22 mouse cellular contexts compared by ENCODE assay signal in genomic region chr19:11974223-11974540, GRCm38 (mm10). TPM values are rescaled to one million over a fixed set of nuclear protein-coding genes. Genes with fewer than 3 reads are reported as not detected.
DNase-seq lines count a peak whose midpoint lies in the region; ATAC-seq and TF ChIP-seq lines count a peak whose summit lies in the region.
"Had no signal": no experiment of that assay in that cellular context is flagged by ENCODE, and none has a peak within 500 bp of the region (broad histone marks: within the 10 kb centered on the region; RNA-seq: fewer than 3 reads in every experiment).

No protein-coding gene starts in this region.

- H3K9ac ChIP-seq in embryonic facial prominence, embryonic 15.5 days = no peak overlapping the region
- no peak overlapping the region for H3K9ac ChIP-seq in lung, postnatal 0 days (replicated peaks; ENCODE audit: low read depth)
- no peak overlapping the region for H3K9ac ChIP-seq in stomach, embryonic 15.5 days
- no peak overlapping the region for H3K9ac ChIP-seq in forebrain, postnatal 0 days
- H3K9ac ChIP-seq: forebrain, embryonic 12.5 days; heart, embryonic 13.5 days; hindbrain, embryonic 13.5 days; liver, embryonic 12.5 days had no signal

- TF ChIP-seq EP300 in lung, postnatal 0 days (IDR thresholded peaks at IDR 0.05) = peak; percentile 78

- H3K27ac ChIP-seq in kidney, adult 2 months (ENCODE audit: insufficient read depth, low read depth, low read length) = peak overlapping the region; percentile 42; the same call in 1 of the 2 replicates
- no peak overlapping the region for H3K27ac ChIP-seq in embryonic facial prominence, embryonic 15.5 days (replicated peaks)
- H3K27ac ChIP-seq in lung, postnatal 0 days (ENCODE audit: low read length) = peak overlapping the region; percentile 59; the same call in 1 of the 2 replicates
- peak overlapping the region; percentile 40; the same call in 1 of the 2 replicates for H3K27ac ChIP-seq in stomach, embryonic 15.5 days
- H3K27ac ChIP-seq in forebrain, postnatal 0 days (ENCODE audit: low read depth, low read length) = no peak overlapping the region
- H3K27ac ChIP-seq: forebrain, embryonic 12.5 days; heart, embryonic 13.5 days; hindbrain, embryonic 13.5 days; liver, embryonic 12.5 days had no signal

- H3K36me3 ChIP-seq in kidney, adult 2 months (ENCODE audit: control insufficient read depth, insufficient read depth, low read length) = peaks cover 21% of the 10 kb centered on the region
- H3K36me3 ChIP-seq in embryonic facial prominence, embryonic 15.5 days = peaks cover 80% of the 10 kb centered on the region
- H3K36me3 ChIP-seq in lung, postnatal 0 days (ENCODE audit: insufficient read depth, low read length) = peaks cover 50% of the 10 kb centered on the region
- peaks cover 44% of the 10 kb centered on the region for H3K36me3 ChIP-seq in stomach, embryonic 15.5 days
- H3K36me3 ChIP-seq in forebrain, postnatal 0 days (ENCODE audit: insufficient read depth) = peaks cover 77% of the 10 kb centered on the region

- no peak for TF ChIP-seq CTCF in kidney, adult 2 months (conservative IDR thresholded peaks at IDR 0.05; ENCODE audit: insufficient read depth, insufficient read length, low read depth, low read length)
- TF ChIP-seq CTCF in lung, postnatal 0 days (IDR thresholded peaks at IDR 0.05) = no peak
- TF ChIP-seq CTCF in forebrain, postnatal 0 days (IDR thresholded peaks at IDR 0.05; ENCODE audit: low read depth) = no peak

- H3K27me3 ChIP-seq in kidney, adult 2 months (replicated peaks; ENCODE audit: control insufficient read depth, insufficient read depth, low read length) = no peaks in the 10 kb centered on the region
- no peaks in the 10 kb centered on the region for H3K27me3 ChIP-seq in embryonic facial prominence, embryonic 15.5 days
- no peaks in the 10 kb centered on the region for H3K27me3 ChIP-seq in lung, postnatal 0 days (replicated peaks; ENCODE audit: insufficient read depth, low read length)
- no peaks in the 10 kb centered on the region for H3K27me3 ChIP-seq in stomach, embryonic 15.5 days (replicated peaks)
- no peaks in the 10 kb centered on the region for H3K27me3 ChIP-seq in forebrain, postnatal 0 days (ENCODE audit: insufficient read depth, low read length)
- H3K27me3 ChIP-seq: forebrain, embryonic 12.5 days; heart, embryonic 13.5 days; hindbrain, embryonic 13.5 days; liver, embryonic 12.5 days had no signal

- H3K4me1 ChIP-seq in kidney, adult 2 months (ENCODE audit: control insufficient read depth, insufficient read depth, low read length) = peaks cover 2% of the 10 kb centered on the region; the same call in 1 of the 2 replicates
- H3K4me1 ChIP-seq in embryonic facial prominence, embryonic 15.5 days = peaks cover 4% of the 10 kb centered on the region; the same call in 1 of the 2 replicates
- H3K4me1 ChIP-seq in lung, postnatal 0 days (ENCODE audit: insufficient read depth, low read depth, low read length) = peaks cover 6% of the 10 kb centered on the region; the same call in 1 of the 2 replicates
- no peaks in the 10 kb centered on the region; the same call in 1 of the 2 replicates for H3K4me1 ChIP-seq in stomach, embryonic 15.5 days
- no peaks in the 10 kb centered on the region for H3K4me1 ChIP-seq in forebrain, postnatal 0 days (ENCODE audit: insufficient read depth)
- H3K4me1 ChIP-seq: forebrain, embryonic 12.5 days had no signal

- DNase-seq in kidney, adult 2 months = no peak
- DNase-seq in kidney, adult 9 months = no peak
- DNase-seq in lung, postnatal 0 days (ENCODE audit: low spot score) = peak; percentile 88
- DNase-seq in ovary, adult 18-20 months (ENCODE audit: low spot score) = no peak
- no peak for DNase-seq in forebrain, postnatal 0 days
- DNase-seq: cerebellum, adult 11 months; cerebellum, adult 9-11 months; gastrocnemius, postnatal 14 days; heart, adult 11 months; heart, postnatal 36 days; kidney, adult 8-10 months; kidney, postnatal 14 days; right cerebral cortex, adult 18-20 months; right cerebral cortex, postnatal 4 days had no signal

- WGBS in kidney, adult 2 months = 41% methylated on average over 2 of the region's 2 CpGs
- 76% methylated on average over 2 of the region's 2 CpGs for WGBS in embryonic facial prominence, embryonic 15.5 days
- 64% methylated on average over 2 of the region's 2 CpGs for WGBS in lung, postnatal 0 days
- 75% methylated on average over 2 of the region's 2 CpGs for WGBS in stomach, embryonic 15.5 days
- 82% methylated on average over 2 of the region's 2 CpGs for WGBS in forebrain, postnatal 0 days

- no peak overlapping the region for H3K4me3 ChIP-seq in kidney, adult 2 months (ENCODE audit: insufficient read depth, low read depth, low read length)
- no peak overlapping the region for H3K4me3 ChIP-seq in embryonic facial prominence, embryonic 15.5 days (replicated peaks)
- no peak overlapping the region for H3K4me3 ChIP-seq in lung, postnatal 0 days (ENCODE audit: low read depth, low read length)
- no peak overlapping the region for H3K4me3 ChIP-seq in stomach, embryonic 15.5 days (replicated peaks)
- no peak overlapping the region for H3K4me3 ChIP-seq in forebrain, postnatal 0 days (ENCODE audit: low read depth, low read length)
- H3K4me3 ChIP-seq: erythroblast, embryonic 14.5 days; forebrain, embryonic 12.5 days; heart, embryonic 13.5 days; hindbrain, embryonic 13.5 days; liver, embryonic 12.5 days had no signal

- TF ChIP-seq POLR2A in kidney, adult 2 months (IDR thresholded peaks at IDR 0.05; ENCODE audit: low read depth, low read length) = no peak

- ATAC-seq in embryonic facial prominence, embryonic 15.5 days (ENCODE audit: insufficient number of reproducible peaks, low FRiP score, low TSS enrichment, low read depth) = peak; percentile 50; the same call in 1 of the 2 replicates
- ATAC-seq in lung, postnatal 0 days = peak; percentile 96
- ATAC-seq in stomach, embryonic 15.5 days (ENCODE audit: insufficient read depth, low FRiP score, low read depth) = peak; percentile 52; the same call in 1 of the 2 replicates
- no peak for ATAC-seq in forebrain, postnatal 0 days

- H3K4me2 ChIP-seq in embryonic facial prominence, embryonic 15.5 days (replicated peaks) = no peak overlapping the region
- H3K4me2 ChIP-seq in lung, postnatal 0 days (replicated peaks; ENCODE audit: low read depth, low read length) = no peak overlapping the region
- no peak overlapping the region for H3K4me2 ChIP-seq in stomach, embryonic 15.5 days
- no peak overlapping the region for H3K4me2 ChIP-seq in forebrain, postnatal 0 days (ENCODE audit: low read depth)
- H3K4me2 ChIP-seq: forebrain, embryonic 12.5 days; heart, embryonic 13.5 days; hindbrain, embryonic 13.5 days; liver, embryonic 12.5 days; midbrain, embryonic 11.5 days had no signal

- H3K9me3 ChIP-seq in embryonic facial prominence, embryonic 15.5 days (replicated peaks) = no peaks in the 10 kb centered on the region
- H3K9me3 ChIP-seq in lung, postnatal 0 days (ENCODE audit: low read length) = no peaks in the 10 kb centered on the region
- H3K9me3 ChIP-seq in stomach, embryonic 15.5 days = no peaks in the 10 kb centered on the region
- no peaks in the 10 kb centered on the region for H3K9me3 ChIP-seq in forebrain, postnatal 0 days (ENCODE audit: low read length)
- H3K9me3 ChIP-seq: forebrain, embryonic 12.5 days; heart, embryonic 13.5 days; hindbrain, embryonic 13.5 days; liver, embryonic 12.5 days had no signal

RNA-seq across cellular contexts. Expression of gene Osbp, which starts 8.4 kb away (rescaled TPM):
- 21.7 and 24.8 TPM in 2 replicates for polyA plus RNA-seq in kidney, adult 2 months (2012; rRNA removed)
- polyA plus RNA-seq in embryonic facial prominence, embryonic 15.5 days (2015; fragmentation: Nextera tagmentation; extraction: Ambion mirVana) = 4.5 and 5.4 TPM in 2 replicates
- polyA plus RNA-seq in lung, postnatal 0 days (2015; fragmentation: Nextera tagmentation; extraction: Ambion mirVana) = 4.6 and 5.2 TPM in 2 replicates
- 4.9 and 5.0 TPM in 2 replicates for polyA plus RNA-seq in stomach, embryonic 15.5 days (2015; fragmentation: Nextera tagmentation; extraction: Ambion mirVana)
- 27.3 and 30.3 TPM in 2 replicates for total RNA-seq in forebrain, postnatal 0 days (2014; rRNA removed)
- polyA plus RNA-seq in forebrain, postnatal 0 days (2015; fragmentation: Nextera tagmentation; extraction: Ambion mirVana) = 2.3 and 3.1 TPM in 2 replicates

Comparison
In these comparisons a context has a peak if more than half of its experiments do, and no peak if none do; other contexts are left out.
1. H3K27ac ChIP-seq: peak in kidney, adult 2 months (single experiment), lung, postnatal 0 days (single experiment) and stomach, embryonic 15.5 days (single experiment); none in embryonic facial prominence, embryonic 15.5 days (single experiment) and forebrain, postnatal 0 days (single experiment).